Mouse (Mus musculus) hindbrain, embryonic 12.5 days (tissue): ENCODE results near the gene Iqgap2. TPM values are rescaled to one million over a fixed set of nuclear protein-coding genes. Genes with fewer than 3 reads are reported as not detected.

ENCODE experiments used
- ATAC-seq: fragments of 200-750 bp; cut with Nextera tagmentation; 2 replicates; pipeline ENCODE4 v1.8.0; 2017; ENCODE audit warnings: moderate TSS enrichment; ENCODE audit not compliant: low FRiP score
- H3K27ac ChIP-seq: fragments of 300-500 bp; sonication (generic); 2 replicates; pipeline ENCODE4 v1.5.1; 2016; ENCODE audit warnings: mild to moderate bottlenecking
- H3K27me3 ChIP-seq: fragments of 300-500 bp; sonication (generic); 2 replicates; pipeline ENCODE4 v1.6.1; 2016; ENCODE audit warnings: mild to moderate bottlenecking
- H3K36me3 ChIP-seq: fragments of 300-500 bp; sonication (generic); 2 replicates; pipeline ENCODE4 v1.6.1; 2016; ENCODE audit warnings: mild to moderate bottlenecking
- H3K4me1 ChIP-seq: fragments of 300-500 bp; sonication (generic); 2 replicates; pipeline ENCODE4 v1.6.1; 2016
- H3K4me2 ChIP-seq: fragments of 300-500 bp; sonication (generic); replicated peaks from 2 replicates; pipeline ENCODE4 v1.6.1; 2016; ENCODE audit warnings: mild to moderate bottlenecking
- H3K4me3 ChIP-seq: fragments of 300-500 bp; sonication (generic); 2 replicates; pipeline ENCODE4 v1.5.1; 2016; ENCODE audit warnings: mild to moderate bottlenecking
- H3K9ac ChIP-seq: fragments of 300-500 bp; sonication (generic); 2 replicates; pipeline ENCODE4 v1.6.1; 2016; ENCODE audit warnings: mild to moderate bottlenecking, moderate library complexity
- H3K9me3 ChIP-seq: fragments of 300-500 bp; sonication (generic); replicated peaks from 2 replicates; pipeline ENCODE4 v1.6.1; 2016; ENCODE audit warnings: mild to moderate bottlenecking
- WGBS: fragments of 180-500 bp; shearing (Covaris S2); methylation state at CpG from one replicate; pipeline ENCODE4 v1.1.7; 2016; 5-methylcytosine and 5-hydroxymethylcytosine counted together
- polyA plus RNA-seq: library from polyadenylated mRNA; unstranded; fragments of >200 nt; fragmentation: Nextera tagmentation; extraction: Ambion mirVana; gene quantifications from 2 replicates; pipeline ENCODE4 v1.2.1, GENCODE M21; 2016

Iqgap2 gene
- polyA plus RNA-seq: 13.3 and 14.0 TPM in 2 replicates

DNA sequence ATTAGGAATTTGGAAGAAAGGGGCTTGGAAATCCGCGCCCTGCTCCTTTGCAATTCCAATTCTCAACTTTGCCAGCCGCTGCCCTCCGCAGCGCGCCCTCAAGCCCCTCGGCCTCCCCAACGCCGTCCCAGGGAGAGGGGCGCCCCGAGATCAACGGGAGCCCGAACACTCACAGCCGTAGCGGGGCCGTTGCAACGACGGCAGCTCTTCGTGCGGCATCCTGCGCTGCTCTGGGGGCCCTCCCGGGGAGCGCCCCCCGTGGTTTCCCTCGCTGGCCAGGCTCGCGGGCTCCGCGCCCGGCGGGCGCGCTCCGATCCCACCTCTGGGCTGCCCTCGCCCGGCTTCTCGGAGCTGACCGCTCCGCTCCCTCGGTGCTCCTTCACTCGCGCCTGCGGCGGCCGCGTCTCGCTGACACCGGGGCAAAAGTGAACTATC is at the start of gene Iqgap2:
Iqgap2 (minus strand) TSS at position 432 of the 435 bp plus-strand sequence.
- Histone ChIP-seq H3K4me1 (peaks cover 27% of the 10 kb centered on the region), H3K4me3 (peak within 1 kb of the TSS; percentile 80), H3K36me3 (no peaks in the 10 kb centered on the region), H3K4me2 (peak within 1 kb of the TSS; percentile 92), H3K9ac (peak within 1 kb of the TSS; percentile 82), H3K27ac (peak within 1 kb of the TSS; percentile 60; the same call in 1 of the 2 replicates), H3K9me3 (no peaks in the 10 kb centered on the region), H3K27me3 (no peaks in the 10 kb centered on the region)
- 0% methylated on average over 40 of the region's 48 CpGs for WGBS
- peak; percentile 76 for ATAC-seq

- no peaks in the 10 kb centered on the region for H3K4me1 ChIP-seq
- H3K27ac ChIP-seq: no peak overlapping the region
- ATAC-seq: no peak
- no peak overlapping the region for H3K9ac ChIP-seq
- H3K27me3 ChIP-seq: no peaks in the 10 kb centered on the region
- H3K36me3 ChIP-seq: no peaks in the 10 kb centered on the region
- H3K4me2 ChIP-seq: no peak overlapping the region
- no peaks in the 10 kb centered on the region for H3K9me3 ChIP-seq
- WGBS: 57% methylated on average over 5 of the region's 5 CpGs
- H3K4me3 ChIP-seq: no peak overlapping the region
Measured at GRCm38 (mm10) chr13:95940811-95941210, 49.1 kb upstream of the Iqgap2 start.

DNA sequence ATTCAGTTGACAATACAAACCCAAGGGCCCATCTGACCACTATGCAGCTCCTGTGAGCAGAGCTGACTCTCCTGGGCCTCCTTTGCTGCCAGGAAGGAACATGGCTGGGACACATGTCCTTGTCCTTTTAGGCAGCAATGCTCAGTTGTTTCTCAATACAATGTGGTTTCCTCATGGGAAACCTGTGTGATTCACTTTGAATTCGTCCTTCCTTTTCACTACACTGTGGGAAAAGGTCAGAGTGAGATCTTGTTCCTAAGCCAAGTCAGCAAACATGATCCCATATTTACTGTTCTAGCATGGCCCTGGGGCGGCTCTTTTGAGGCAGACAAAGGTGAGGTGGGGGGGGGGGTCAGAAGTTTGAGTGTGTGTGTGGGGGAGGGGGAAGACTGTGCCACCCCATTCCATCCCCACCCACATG is 32.5 kb upstream of the Iqgap2 start:
- no peak for ATAC-seq
- H3K4me3 ChIP-seq: no peak overlapping the region
- 70% methylated on average over 2 of the region's 2 CpGs for WGBS

DNA sequence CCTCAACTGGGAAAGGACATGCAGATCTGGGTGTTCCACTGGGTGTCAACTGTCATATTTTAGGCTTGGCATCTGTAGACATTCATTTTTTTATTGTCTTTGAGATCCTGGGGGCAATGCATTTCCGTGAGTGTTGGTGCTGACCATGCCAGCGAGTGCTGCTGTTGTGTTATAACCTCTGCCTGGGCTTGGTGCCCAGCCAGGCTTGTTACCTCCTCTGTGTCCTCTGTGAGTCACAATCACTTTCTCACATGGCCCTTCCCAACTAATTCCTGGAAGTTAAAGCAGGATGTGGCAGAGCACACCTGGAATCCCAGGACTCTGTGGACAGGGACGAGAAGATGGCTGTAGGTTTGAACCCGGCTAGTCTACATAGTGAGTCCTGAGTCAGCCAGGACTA is 30.9 kb upstream of the Iqgap2 start:
- Histone ChIP-seq H3K9ac (no peak overlapping the region), H3K36me3 (no peaks in the 10 kb centered on the region), H3K9me3 (peaks cover 6% of the 10 kb centered on the region; the same call in 1 of the 2 replicates), H3K4me3 (no peak overlapping the region), H3K4me1 (no peaks in the 10 kb centered on the region), H3K27ac (no peak overlapping the region), H3K4me2 (no peak overlapping the region), H3K27me3 (no peaks in the 10 kb centered on the region)
- WGBS: 91% methylated on average over 4 of the region's 4 CpGs
- no peak for ATAC-seq

More for the DNA sequence above, 32.5 kb upstream of the Iqgap2 start:
- Histone ChIP-seq H3K36me3 (no peaks in the 10 kb centered on the region), H3K27me3 (no peaks in the 10 kb centered on the region), H3K9ac (no peak overlapping the region), H3K4me1 (no peaks in the 10 kb centered on the region), H3K9me3 (peaks cover 6% of the 10 kb centered on the region; the same call in 1 of the 2 replicates), H3K4me2 (no peak overlapping the region), H3K27ac (no peak overlapping the region)

GRCm38 (mm10) chr13:95918624-95919284 is 27.0 kb upstream of the Iqgap2 start:
- ATAC-seq: no peak

GRCm38 (mm10) chr13:95913046-95913406 is 21.3 kb upstream of the Iqgap2 start:
- Histone ChIP-seq H3K4me2 (no peak overlapping the region), H3K9ac (no peak overlapping the region), H3K36me3 (no peaks in the 10 kb centered on the region), H3K9me3 (no peaks in the 10 kb centered on the region), H3K27me3 (no peaks in the 10 kb centered on the region), H3K4me3 (no peak overlapping the region), H3K27ac (no peak overlapping the region), H3K4me1 (no peaks in the 10 kb centered on the region)
- WGBS: 79% methylated on average over 2 of the region's 2 CpGs
- ATAC-seq: no peak

More at GRCm38 (mm10) chr13:95918624-95919284, 27.0 kb upstream of the Iqgap2 start:
- Histone ChIP-seq H3K4me2 (no peak overlapping the region), H3K27me3 (no peaks in the 10 kb centered on the region), H3K9me3 (peaks cover 6% of the 10 kb centered on the region; the same call in 1 of the 2 replicates), H3K4me1 (no peaks in the 10 kb centered on the region), H3K27ac (no peak overlapping the region), H3K36me3 (no peaks in the 10 kb centered on the region), H3K9ac (no peak overlapping the region), H3K4me3 (no peak overlapping the region)
- 94% methylated on average over 9 of the region's 9 CpGs for WGBS

- no peak overlapping the region for H3K4me3 ChIP-seq
- 90% methylated on average over 11 of the region's 11 CpGs for WGBS
- H3K9ac ChIP-seq: no peak overlapping the region
- no peaks in the 10 kb centered on the region for H3K36me3 ChIP-seq
- no peak overlapping the region for H3K27ac ChIP-seq
- ATAC-seq: no peak
- no peak overlapping the region for H3K4me2 ChIP-seq
- no peaks in the 10 kb centered on the region for H3K4me1 ChIP-seq
- no peaks in the 10 kb centered on the region for H3K9me3 ChIP-seq
- H3K27me3 ChIP-seq: no peaks in the 10 kb centered on the region
Measured at GRCm38 (mm10) chr13:95912157-95913045, 20.7 kb upstream of the Iqgap2 start.

- no peak overlapping the region for H3K4me2 ChIP-seq
- H3K27ac ChIP-seq: no peak overlapping the region
- no peak for ATAC-seq
- WGBS: 76% methylated on average over 9 of the region's 9 CpGs
- H3K4me1 ChIP-seq: no peaks in the 10 kb centered on the region
- no peaks in the 10 kb centered on the region for H3K36me3 ChIP-seq
- no peak overlapping the region for H3K9ac ChIP-seq
- H3K4me3 ChIP-seq: no peak overlapping the region
- no peaks in the 10 kb centered on the region for H3K9me3 ChIP-seq
- H3K27me3 ChIP-seq: no peaks in the 10 kb centered on the region
Measured at GRCm38 (mm10) chr13:95910270-95910669, 18.5 kb upstream of the Iqgap2 start.

GRCm38 (mm10) chr13:95909244-95909643 is 17.5 kb upstream of the Iqgap2 start:
- Histone ChIP-seq H3K4me2 (no peak overlapping the region), H3K4me1 (no peaks in the 10 kb centered on the region), H3K9me3 (no peaks in the 10 kb centered on the region), H3K36me3 (no peaks in the 10 kb centered on the region), H3K27ac (no peak overlapping the region), H3K27me3 (no peaks in the 10 kb centered on the region), H3K4me3 (no peak overlapping the region), H3K9ac (no peak overlapping the region)
- 77% methylated on average over 2 of the region's 2 CpGs for WGBS
- no peak for ATAC-seq

DNA sequence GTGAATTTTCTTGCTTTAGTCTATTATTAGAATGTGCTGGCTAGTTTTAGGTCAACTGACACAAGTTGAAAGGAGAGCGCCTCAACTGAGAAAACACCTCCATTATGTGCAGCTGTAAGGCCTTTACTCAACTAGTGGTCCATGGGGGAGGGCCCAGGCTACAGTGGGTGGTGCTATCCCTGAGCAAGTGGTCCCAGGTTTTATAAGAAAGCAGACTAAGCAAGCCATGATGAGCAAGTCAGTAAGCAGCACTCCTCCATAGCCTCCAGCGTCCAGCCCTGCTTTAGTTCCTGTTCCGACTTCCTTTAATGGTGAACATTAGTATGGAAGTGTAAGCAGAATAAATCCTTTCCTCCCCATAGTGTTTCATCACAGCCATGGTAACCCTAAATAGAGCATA is 11.0 kb upstream of the Iqgap2 start:
- WGBS: 95% methylated on average over 3 of the region's 3 CpGs

DNA sequence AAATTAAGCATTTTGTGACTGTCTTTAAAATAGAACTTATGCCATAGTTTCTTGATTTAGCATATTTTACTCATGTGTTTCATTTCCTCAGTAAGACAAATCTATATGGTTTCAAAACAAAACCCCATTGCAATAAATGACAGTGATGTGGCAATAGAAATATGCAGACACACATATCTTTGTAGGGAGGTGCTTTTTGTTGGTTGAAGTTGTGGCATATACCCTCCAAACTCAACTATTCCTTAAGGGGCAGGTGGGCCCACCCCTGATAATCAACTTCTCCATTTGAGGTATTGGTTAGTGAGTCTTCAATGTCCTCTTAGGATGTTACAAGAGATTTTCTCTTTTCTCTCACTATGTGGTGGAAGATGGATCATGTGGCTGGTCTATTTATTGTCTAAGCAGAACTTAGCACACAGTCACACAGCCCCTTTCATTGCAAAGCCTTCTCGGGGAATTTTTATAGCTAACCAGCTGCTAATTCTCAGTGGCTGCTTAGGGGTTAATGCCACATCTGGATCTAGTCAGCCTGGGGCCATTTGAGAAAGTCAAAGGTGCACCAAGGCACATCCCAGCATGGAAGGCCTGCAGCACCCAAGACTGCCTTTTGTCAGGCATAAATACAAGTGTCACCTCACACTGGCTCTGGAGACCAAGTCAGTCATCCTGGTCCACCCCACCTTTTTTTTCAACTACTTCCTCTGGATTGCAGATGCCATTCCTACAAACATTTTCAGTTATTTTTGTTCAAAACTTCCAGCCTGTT is 8.3 kb upstream of the Iqgap2 start:
- no peak for ATAC-seq
- Histone ChIP-seq H3K36me3 (no peaks in the 10 kb centered on the region), H3K9me3 (no peaks in the 10 kb centered on the region), H3K4me1 (no peaks in the 10 kb centered on the region), H3K4me3 (no peak overlapping the region), H3K27ac (no peak overlapping the region), H3K4me2 (no peak overlapping the region), H3K27me3 (no peaks in the 10 kb centered on the region), H3K9ac (no peak overlapping the region)
- 50% methylated on average over 1 of the region's 1 CpGs for WGBS

More for the DNA sequence above, 11.0 kb upstream of the Iqgap2 start:
- no peaks in the 10 kb centered on the region for H3K27me3 ChIP-seq
- no peak overlapping the region for H3K4me3 ChIP-seq
- no peak overlapping the region for H3K4me2 ChIP-seq
- H3K36me3 ChIP-seq: no peaks in the 10 kb centered on the region
- ATAC-seq: no peak
- no peaks in the 10 kb centered on the region for H3K4me1 ChIP-seq
- H3K9ac ChIP-seq: no peak overlapping the region
- H3K27ac ChIP-seq: no peak overlapping the region
- no peaks in the 10 kb centered on the region for H3K9me3 ChIP-seq

GRCm38 (mm10) chr13:95896501-95896900 is 4.8 kb upstream of the Iqgap2 start:
- no peaks in the 10 kb centered on the region for H3K27me3 ChIP-seq
- H3K4me1 ChIP-seq: peaks cover 10% of the 10 kb centered on the region
- no peak overlapping the region for H3K27ac ChIP-seq
- WGBS: 90% methylated on average over 6 of the region's 6 CpGs
- no peaks in the 10 kb centered on the region for H3K36me3 ChIP-seq
- ATAC-seq: no peak
- H3K4me2 ChIP-seq: no peak overlapping the region
- H3K4me3 ChIP-seq: no peak overlapping the region
- H3K9me3 ChIP-seq: no peaks in the 10 kb centered on the region
- no peak overlapping the region for H3K9ac ChIP-seq
